Mouse (Mus musculus) megakaryocyte, embryonic 14.5 days (primary cell): ENCODE data around the gene Zdhhc23.

Source experiments
- FLI1 ChIP-seq: IDR thresholded peaks from 2 replicates; pipeline ENCODE4 v1.6.1; 2012; ENCODE audit warnings: low read length, inconsistent platforms, mixed read lengths
- GATA1 ChIP-seq: IDR thresholded peaks from 3 replicates; pipeline ENCODE4 v1.6.1; 2012; ENCODE audit warnings: mixed read lengths, low read length, inconsistent platforms, borderline replicate concordance

GRCm38 (mm10) chr16:43940846-43941245, 38.7 kb downstream of the Zdhhc23 start:
- TF ChIP-seq GATA1, result no peak
- no peak for TF ChIP-seq FLI1
